Mouse (Mus musculus) forebrain, embryonic 12.5 days (tissue): ENCODE measurements around the gene Gpatch8. TPM values are rescaled to one million over a fixed set of nuclear protein-coding genes. Genes with fewer than 3 reads are reported as not detected.
A peak's percentile ranks its signal among the peaks of the same experiment; 100 is the strongest.

Source experiments
- ATAC-seq: fragments of 200-750 bp; cut with Nextera tagmentation; 2 replicates; pipeline ENCODE4 v1.8.0; 2017; ENCODE audit warnings: moderate TSS enrichment; ENCODE audit not compliant: low FRiP score
- H3K27ac ChIP-seq: fragments of 300-500 bp; sonication (generic); 2 replicates; pipeline ENCODE4 v1.5.1; 2016; ENCODE audit warnings: mild to moderate bottlenecking
- H3K27me3 ChIP-seq: fragments of 300-500 bp; sonication (generic); 2 replicates; pipeline ENCODE4 v1.6.1; 2016; ENCODE audit warnings: mild to moderate bottlenecking
- H3K36me3 ChIP-seq: fragments of 300-500 bp; sonication (generic); replicated peaks from 2 replicates; pipeline ENCODE4 v1.6.1; 2016; ENCODE audit warnings: mild to moderate bottlenecking
- H3K4me1 ChIP-seq: fragments of 300-500 bp; sonication (generic); 2 replicates; pipeline ENCODE4 v1.6.1; 2016
- H3K4me2 ChIP-seq: fragments of 300-500 bp; sonication (generic); 2 replicates; pipeline ENCODE4 v1.6.1; 2016; ENCODE audit warnings: mild to moderate bottlenecking, moderate library complexity
- H3K4me3 ChIP-seq: fragments of 300-500 bp; sonication (generic); replicated peaks from 2 replicates; pipeline ENCODE4 v1.5.1; 2016; ENCODE audit warnings: mild to moderate bottlenecking
- H3K9ac ChIP-seq: fragments of 300-500 bp; sonication (generic); 2 replicates; pipeline ENCODE4 v1.6.1; 2016; ENCODE audit warnings: mild to moderate bottlenecking
- H3K9me3 ChIP-seq: fragments of 300-500 bp; sonication (generic); 2 replicates; pipeline ENCODE4 v1.6.1; 2016
- WGBS: fragments of 180-500 bp; shearing (Covaris S2); methylation state at CpG from one replicate; pipeline ENCODE4 v1.1.7; 2016; 5-methylcytosine and 5-hydroxymethylcytosine counted together
- polyA plus RNA-seq: library from polyadenylated mRNA; unstranded; fragments of >200 nt; fragmentation: Nextera tagmentation; extraction: Ambion mirVana; gene quantifications from 2 replicates; pipeline ENCODE4 v1.2.1, GENCODE M21; 2016

Gpatch8 gene
- polyA plus RNA-seq, 1 experiment from 2014 or later, result 67.9 TPM

- peaks cover 42% of the 10 kb centered on the region for H3K27me3 ChIP-seq
- H3K27ac ChIP-seq, result no peak overlapping the region
- no peak for ATAC-seq
- H3K4me3 ChIP-seq, result no peak overlapping the region
- H3K9me3 ChIP-seq, result no peaks in the 10 kb centered on the region
- H3K36me3 ChIP-seq, result no peaks in the 10 kb centered on the region
- H3K9ac ChIP-seq, result no peak overlapping the region
- no peak overlapping the region for H3K4me2 ChIP-seq
- 60% methylated on average over 16 of the region's 16 CpGs for WGBS
- peaks cover 16% of the 10 kb centered on the region for H3K4me1 ChIP-seq
Observed at GRCm38 (mm10) chr11:102460541-102460940, 95.7 kb downstream of the Gpatch8 start.

- H3K4me3 ChIP-seq, result peak overlapping the region; percentile 48
- under 1% methylated on average over 40 of the region's 40 CpGs for WGBS
- peak overlapping the region; percentile 50 for H3K9ac ChIP-seq
- peak; percentile 94 for ATAC-seq
- peaks cover 23% of the 10 kb centered on the region for H3K4me1 ChIP-seq
- H3K27me3 ChIP-seq, result peaks cover 67% of the 10 kb centered on the region
- peak overlapping the region; percentile 71 for H3K27ac ChIP-seq
- peak overlapping the region; percentile 88 for H3K4me2 ChIP-seq
- H3K9me3 ChIP-seq, result no peaks in the 10 kb centered on the region
- no peaks in the 10 kb centered on the region for H3K36me3 ChIP-seq
Observed at GRCm38 (mm10) chr11:102455740-102456396, 100.3 kb downstream of the Gpatch8 start.

- Histone ChIP-seq H3K9me3 (no peaks in the 10 kb centered on the region), H3K27ac (no peak overlapping the region), H3K4me2 (no peak overlapping the region), H3K4me1 (peaks cover 29% of the 10 kb centered on the region), H3K9ac (no peak overlapping the region), H3K36me3 (no peaks in the 10 kb centered on the region), H3K4me3 (no peak overlapping the region), H3K27me3 (peaks cover 81% of the 10 kb centered on the region)
- WGBS, result 17% methylated on average over 10 of the region's 10 CpGs
- no peak for ATAC-seq
Observed at GRCm38 (mm10) chr11:102453131-102453530, 103.1 kb downstream of the Gpatch8 start.

- Histone ChIP-seq H3K4me1 (peaks cover 35% of the 10 kb centered on the region), H3K27me3 (peaks cover 53% of the 10 kb centered on the region), H3K9ac (no peak overlapping the region), H3K36me3 (no peaks in the 10 kb centered on the region), H3K4me2 (no peak overlapping the region), H3K9me3 (no peaks in the 10 kb centered on the region), H3K4me3 (no peak overlapping the region), H3K27ac (no peak overlapping the region)
- 48% methylated on average over 17 of the region's 17 CpGs for WGBS
- ATAC-seq, result no peak
Observed at GRCm38 (mm10) chr11:102449043-102450008, 106.9 kb downstream of the Gpatch8 start.

GRCm38 (mm10) chr11:102448327-102448726 is 107.9 kb downstream of the Gpatch8 start:
- Histone ChIP-seq H3K27ac (no peak overlapping the region), H3K4me1 (peaks cover 45% of the 10 kb centered on the region), H3K9me3 (no peaks in the 10 kb centered on the region), H3K4me3 (no peak overlapping the region), H3K27me3 (peaks cover 44% of the 10 kb centered on the region), H3K4me2 (no peak overlapping the region), H3K9ac (no peak overlapping the region), H3K36me3 (peaks cover 8% of the 10 kb centered on the region)
- no peak for ATAC-seq
- 11% methylated on average over 8 of the region's 8 CpGs for WGBS

GRCm38 (mm10) chr11:102447497-102447896 is 108.7 kb downstream of the Gpatch8 start, which contains the start of gene Fam171a2:
Gene Fam171a2 (minus strand): TSS chr11:102447682.
- H3K9ac ChIP-seq, result peak within 1 kb of the TSS; percentile 94
- H3K27me3 ChIP-seq, result peaks cover 38% of the 10 kb centered on the region
- under 1% methylated on average over 37 of the region's 40 CpGs for WGBS
- peaks cover 45% of the 10 kb centered on the region for H3K4me1 ChIP-seq
- H3K9me3 ChIP-seq, result no peaks in the 10 kb centered on the region
- peaks cover 14% of the 10 kb centered on the region for H3K36me3 ChIP-seq
- H3K27ac ChIP-seq, result peak within 1 kb of the TSS; percentile 94
- H3K4me2 ChIP-seq, result peak within 1 kb of the TSS; percentile 89
- peak within 1 kb of the TSS; percentile 75 for H3K4me3 ChIP-seq
- peak; percentile 82 for ATAC-seq

- Histone ChIP-seq H3K27me3 (peaks cover 32% of the 10 kb centered on the region), H3K4me3 (peak overlapping the region; percentile 75), H3K4me1 (peaks cover 45% of the 10 kb centered on the region), H3K9me3 (no peaks in the 10 kb centered on the region), H3K36me3 (peaks cover 21% of the 10 kb centered on the region), H3K27ac (peak overlapping the region; percentile 94), H3K9ac (peak overlapping the region; percentile 94), H3K4me2 (peak overlapping the region; percentile 89)
- 0% methylated on average over 48 of the region's 49 CpGs for WGBS
- peak; percentile 66 for ATAC-seq
Observed at GRCm38 (mm10) chr11:102446581-102447461, 109.4 kb downstream of the Gpatch8 start.

GRCm38 (mm10) chr11:102445891-102446361 is 110.3 kb downstream of the Gpatch8 start:
- WGBS, result 17% methylated on average over 7 of the region's 7 CpGs
- H3K27me3 ChIP-seq, result peaks cover 27% of the 10 kb centered on the region
- H3K27ac ChIP-seq, result peak overlapping the region; percentile 94
- H3K36me3 ChIP-seq, result peaks cover 30% of the 10 kb centered on the region
- H3K4me1 ChIP-seq, result peaks cover 45% of the 10 kb centered on the region
- ATAC-seq, result 0 out of 2 replicates have a peak, but pooled peaks have one; percentile 7
- H3K9ac ChIP-seq, result peak overlapping the region; percentile 94
- no peaks in the 10 kb centered on the region for H3K9me3 ChIP-seq
- H3K4me2 ChIP-seq, result peak overlapping the region; percentile 89
- H3K4me3 ChIP-seq, result peak overlapping the region; percentile 75

GRCm38 (mm10) chr11:102445264-102445890 is 110.8 kb downstream of the Gpatch8 start:
- WGBS, result 16% methylated on average over 10 of the region's 10 CpGs

GRCm38 (mm10) chr11:102444781-102445180 is 111.4 kb downstream of the Gpatch8 start:
- Histone ChIP-seq H3K4me1 (peaks cover 45% of the 10 kb centered on the region), H3K9ac (peak overlapping the region; percentile 46), H3K27me3 (peaks cover 23% of the 10 kb centered on the region), H3K36me3 (peaks cover 41% of the 10 kb centered on the region), H3K9me3 (no peaks in the 10 kb centered on the region), H3K27ac (peak overlapping the region; percentile 94; the same call in 1 of the 2 replicates), H3K4me2 (peak overlapping the region; percentile 89), H3K4me3 (peak overlapping the region; percentile 75)
- 1% methylated on average over 6 of the region's 6 CpGs for WGBS
- no peak for ATAC-seq

More at GRCm38 (mm10) chr11:102445264-102445890, 110.8 kb downstream of the Gpatch8 start:
- no peak for ATAC-seq
- peak overlapping the region; percentile 75 for H3K4me3 ChIP-seq
- H3K4me1 ChIP-seq, result peaks cover 45% of the 10 kb centered on the region
- H3K9me3 ChIP-seq, result no peaks in the 10 kb centered on the region
- H3K27me3 ChIP-seq, result peaks cover 23% of the 10 kb centered on the region
- peak overlapping the region; percentile 89 for H3K4me2 ChIP-seq
- peak overlapping the region; percentile 94 for H3K9ac ChIP-seq
- H3K27ac ChIP-seq, result peak overlapping the region; percentile 94
- peaks cover 35% of the 10 kb centered on the region for H3K36me3 ChIP-seq

- ATAC-seq, result no peak
- Histone ChIP-seq H3K4me3 (no peak overlapping the region), H3K36me3 (peaks cover 46% of the 10 kb centered on the region), H3K9ac (no peak overlapping the region), H3K4me2 (no peak overlapping the region), H3K9me3 (no peaks in the 10 kb centered on the region), H3K27ac (no peak overlapping the region), H3K4me1 (peaks cover 45% of the 10 kb centered on the region), H3K27me3 (peaks cover 23% of the 10 kb centered on the region)
- 64% methylated on average over 3 of the region's 3 CpGs for WGBS
Observed at GRCm38 (mm10) chr11:102444321-102444720, 111.9 kb downstream of the Gpatch8 start.
